Mouse (Mus musculus) layer of hippocampus, adult 2 months (tissue): ENCODE measurements at regions not wholly inside any gene's neighbourhood (a gene's known extent, or its start where the extent isn't known, plus 50 kb on each side); places are given as distances from the start of the nearest gene placed in this dataset.

ENCODE experiments used
- DNase-seq, 2 experiments: peaks; one replicate each; pipeline ENCODE4 v3.0.0; 2022; ENCODE audit warnings: low spot score in 2 of 2
- H3K27ac ChIP-seq: fragments of 200-600 bp; 2 replicates; pipeline ENCODE4 v1.8.1; 2022
- H3K4me3 ChIP-seq: fragments of 200-600 bp; 2 replicates; pipeline ENCODE4 v1.8.1; 2022; ENCODE audit warnings: mild to moderate bottlenecking
- CTCF ChIP-seq: fragments of 200-600 bp; conservative IDR thresholded peaks from 2 replicates; pipeline ENCODE4 v1.8.1; 2022; ENCODE audit warnings: antibody characterized with exemption, mild to moderate bottlenecking, moderate library complexity

- TF ChIP-seq CTCF = no peak
Observed at GRCm38 (mm10) chr17:4654221-4654620, 339.9 kb upstream of the Arid1b start.

GRCm38 (mm10) chr17:4661996-4662395, 332.1 kb upstream of the Arid1b start:
- peak; percentile 11 to 34 for DNase-seq
- Histone ChIP-seq H3K4me3 (no peak overlapping the region), H3K27ac (no peak overlapping the region)
- TF ChIP-seq CTCF = no peak

More at GRCm38 (mm10) chr17:4654221-4654620, 339.9 kb upstream of the Arid1b start:
- H3K27ac ChIP-seq = no peak overlapping the region
- DNase-seq = no peak
- H3K4me3 ChIP-seq = no peak overlapping the region

- no peak overlapping the region for H3K27ac ChIP-seq
- no peak overlapping the region for H3K4me3 ChIP-seq
- TF ChIP-seq CTCF = no peak
- no peak for DNase-seq
Observed at GRCm38 (mm10) chr17:4668511-4668910, 325.6 kb upstream of the Arid1b start.

GRCm38 (mm10) chr17:4673271-4673670, 320.9 kb upstream of the Arid1b start:
- TF ChIP-seq CTCF = no peak
- H3K4me3 ChIP-seq = no peak overlapping the region
- H3K27ac ChIP-seq = no peak overlapping the region
- DNase-seq = no peak

GRCm38 (mm10) chr17:4706421-4706820, 287.7 kb upstream of the Arid1b start:
- Histone ChIP-seq H3K4me3 (no peak overlapping the region), H3K27ac (no peak overlapping the region)
- no peak for TF ChIP-seq CTCF
- DNase-seq = no peak

GRCm38 (mm10) chr17:4721061-4721460, 273.1 kb upstream of the Arid1b start:
- Histone ChIP-seq H3K4me3 (no peak overlapping the region), H3K27ac (no peak overlapping the region)
- TF ChIP-seq CTCF = no peak
- no peak for DNase-seq

- Histone ChIP-seq H3K4me3 (no peak overlapping the region), H3K27ac (no peak overlapping the region)
- no peak for DNase-seq
- no peak for TF ChIP-seq CTCF
Observed at GRCm38 (mm10) chr17:4724031-4724430, 270.1 kb upstream of the Arid1b start.

GRCm38 (mm10) chr17:4726331-4726741, 267.8 kb upstream of the Arid1b start:
- Histone ChIP-seq H3K27ac (0 out of 2 replicates have a peak overlapping the region, but pooled peaks have one; percentile 1), H3K4me3 (no peak overlapping the region)
- peak; percentile 28 to 56 for DNase-seq
- no peak for TF ChIP-seq CTCF

- H3K4me3 ChIP-seq = no peak overlapping the region
- TF ChIP-seq CTCF = no peak
- no peak overlapping the region for H3K27ac ChIP-seq
- DNase-seq = no peak
Observed at GRCm38 (mm10) chr17:4734412-4734881, 259.7 kb upstream of the Arid1b start.

GRCm38 (mm10) chr17:4735185-4735584, 258.9 kb upstream of the Arid1b start:
- Histone ChIP-seq H3K27ac (no peak overlapping the region), H3K4me3 (no peak overlapping the region)
- no peak for TF ChIP-seq CTCF
- no peak for DNase-seq

- Histone ChIP-seq H3K27ac (no peak overlapping the region), H3K4me3 (no peak overlapping the region)
- DNase-seq = no peak
- TF ChIP-seq CTCF = no peak
Observed at GRCm38 (mm10) chr17:4736689-4737088, 257.4 kb upstream of the Arid1b start.

- TF ChIP-seq CTCF = no peak
- Histone ChIP-seq H3K4me3 (no peak overlapping the region), H3K27ac (no peak overlapping the region)
- DNase-seq = no peak
Observed at GRCm38 (mm10) chr17:4738717-4739485, 255.2 kb upstream of the Arid1b start.

- H3K4me3 ChIP-seq = no peak overlapping the region
- peak; percentile 13 to 29 for DNase-seq
- no peak overlapping the region for H3K27ac ChIP-seq
- TF ChIP-seq CTCF = no peak
Observed at GRCm38 (mm10) chr17:4740784-4741183, 253.3 kb upstream of the Arid1b start.

GRCm38 (mm10) chr17:4742314-4742713, 251.8 kb upstream of the Arid1b start:
- no peak overlapping the region for H3K27ac ChIP-seq
- DNase-seq = no peak
- TF ChIP-seq CTCF = no peak
- H3K4me3 ChIP-seq = no peak overlapping the region
